Mouse (Mus musculus): Measurements from ENCODE around the gene Ap1b1. TPM values are rescaled to one million over a fixed set of nuclear protein-coding genes. Genes with fewer than 3 reads are reported as not detected.
A peak's percentile ranks its signal among the peaks of the same experiment; 100 is the strongest.

Gene Ap1b1
- total RNA-seq, 2 experiments from 2014 or later: 35.8 to 40.5 TPM

DNA sequence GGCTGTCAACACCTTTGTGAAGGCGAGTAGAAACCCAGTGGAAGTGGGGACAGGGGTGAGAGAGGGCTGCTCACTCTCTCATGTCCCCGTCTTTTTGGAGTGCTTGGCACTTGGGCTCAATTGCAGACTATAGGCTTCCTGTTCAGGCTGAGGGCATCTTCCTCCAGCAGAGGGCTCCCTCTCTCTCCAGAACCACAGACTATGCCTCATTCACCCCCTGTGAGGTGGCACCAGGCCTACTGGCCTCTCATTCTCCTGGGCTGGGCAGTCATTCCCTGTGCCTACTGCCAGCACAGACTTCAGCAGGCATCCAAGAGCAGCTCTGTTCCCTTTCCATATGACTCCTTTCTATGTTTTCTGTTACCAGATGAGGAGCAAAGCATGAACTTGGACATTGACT is 29.1 kb downstream of the Ap1b1 start:
- H3K4me3 ChIP-seq: no peak overlapping the region
- TF ChIP-seq CTCF (IDR thresholded peaks at IDR 0.05): peak; percentile 90
- peak; percentile 90 for DNase-seq
- intact Hi-C loops (cut with DNase I): loop anchor here (1.0 kb wide), 1 partner anchor 50 kb away; the partner anchor contains the start of gene Gas2l1
- H3K27ac ChIP-seq: no peak overlapping the region

DNA sequence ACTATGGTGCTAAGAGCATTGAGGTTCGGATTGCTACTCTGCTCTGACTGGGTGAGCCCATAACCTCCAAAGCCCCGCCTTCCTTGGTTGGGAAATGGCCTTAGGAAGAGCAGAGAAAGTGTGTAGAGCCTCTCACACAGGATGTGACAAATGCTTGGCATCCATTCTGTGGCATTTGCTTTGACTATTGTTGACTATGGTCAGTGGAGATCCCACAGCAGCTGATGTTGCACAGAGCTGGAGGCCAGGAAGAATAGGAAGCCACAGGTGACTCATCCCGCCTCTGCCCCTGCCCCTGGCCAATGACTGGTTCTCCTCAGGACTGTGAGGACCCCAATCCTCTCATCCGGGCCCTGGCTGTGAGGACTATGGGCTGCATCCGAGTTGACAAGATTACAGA is 29.7 kb downstream of the Ap1b1 start:
- no peak for TF ChIP-seq CTCF (IDR thresholded peaks at IDR 0.05)
- H3K27ac ChIP-seq: no peak overlapping the region
- H3K4me3 ChIP-seq: no peak overlapping the region
- intact Hi-C loops (cut with DNase I): no loop called here
- no peak for DNase-seq

DNA sequence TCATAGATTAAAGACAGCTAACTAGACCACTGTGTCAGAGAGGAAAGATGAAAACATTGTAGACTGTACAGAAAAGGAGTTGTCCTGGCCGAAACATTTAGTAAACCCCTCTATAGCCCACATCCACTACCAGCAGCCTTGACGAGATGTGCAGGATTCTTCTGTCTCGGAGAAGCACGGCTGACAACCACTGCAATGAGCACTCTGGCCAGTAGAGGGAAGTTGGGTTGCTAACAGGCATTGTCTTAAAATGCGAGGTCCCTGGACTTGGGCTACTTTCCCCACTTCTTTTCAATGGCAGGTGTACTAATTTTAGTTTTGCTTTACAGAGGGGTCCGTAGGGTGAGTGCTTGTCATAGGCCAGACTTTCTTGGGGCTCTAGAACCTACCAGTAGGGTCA is 30.9 kb downstream of the Ap1b1 start:
- intact Hi-C loops (cut with DNase I): no loop called here
- H3K4me3 ChIP-seq: no peak overlapping the region
- DNase-seq: no peak
- H3K27ac ChIP-seq: no peak overlapping the region
- peak; percentile 20; the same call in 1 of the 2 replicates for TF ChIP-seq CTCF (IDR thresholded peaks at IDR 0.05)

DNA sequence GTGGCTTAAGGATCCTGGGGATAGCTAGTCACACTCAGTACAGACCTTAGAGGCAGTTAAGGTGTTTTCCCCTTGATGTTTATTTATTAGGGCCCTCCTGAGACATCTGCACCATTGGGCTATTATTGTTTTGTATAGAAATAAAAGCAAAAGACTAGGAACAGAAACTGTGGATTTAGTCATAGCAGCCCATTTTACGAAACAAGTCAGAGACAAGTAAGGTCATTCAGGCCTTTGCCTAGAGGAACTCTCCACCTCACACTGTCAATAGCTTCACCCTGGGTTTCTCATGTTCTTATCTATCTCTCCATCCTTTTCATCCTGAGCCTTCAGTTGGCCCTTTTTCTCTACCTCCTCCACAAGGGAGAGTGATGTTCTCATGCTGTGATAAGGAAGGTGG is 38.5 kb downstream of the Ap1b1 start:
- intact Hi-C loops (cut with DNase I): no loop called here
- DNase-seq: no peak
- Histone ChIP-seq H3K27ac (no peak overlapping the region), H3K4me3 (no peak overlapping the region)
- no peak for TF ChIP-seq CTCF (IDR thresholded peaks at IDR 0.05)

DNA sequence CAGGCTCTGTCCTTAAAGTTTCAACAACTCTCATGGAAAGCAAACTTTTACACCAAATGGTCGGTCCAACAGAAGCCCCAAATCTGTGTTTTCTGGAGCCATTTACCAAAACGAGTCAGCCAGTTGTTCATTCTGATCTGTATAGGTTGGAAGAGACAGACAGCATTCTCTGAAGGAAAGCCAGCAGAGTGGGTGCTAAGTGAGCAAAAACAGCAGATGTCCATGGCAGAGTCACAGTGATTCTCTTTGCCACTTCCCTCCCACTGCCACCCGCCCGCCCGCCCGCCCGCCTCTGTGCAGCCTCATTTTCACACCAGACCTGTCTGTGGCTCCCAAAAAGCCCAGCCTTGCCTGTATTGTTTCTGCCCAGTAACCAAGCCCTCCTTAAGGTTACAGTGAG is 41.6 kb downstream of the Ap1b1 start:
- Histone ChIP-seq H3K4me3 (no peak overlapping the region), H3K27ac (no peak overlapping the region)
- no peak for TF ChIP-seq CTCF (IDR thresholded peaks at IDR 0.05)
- intact Hi-C loops (cut with DNase I): no loop called here
- no peak for DNase-seq

DNA sequence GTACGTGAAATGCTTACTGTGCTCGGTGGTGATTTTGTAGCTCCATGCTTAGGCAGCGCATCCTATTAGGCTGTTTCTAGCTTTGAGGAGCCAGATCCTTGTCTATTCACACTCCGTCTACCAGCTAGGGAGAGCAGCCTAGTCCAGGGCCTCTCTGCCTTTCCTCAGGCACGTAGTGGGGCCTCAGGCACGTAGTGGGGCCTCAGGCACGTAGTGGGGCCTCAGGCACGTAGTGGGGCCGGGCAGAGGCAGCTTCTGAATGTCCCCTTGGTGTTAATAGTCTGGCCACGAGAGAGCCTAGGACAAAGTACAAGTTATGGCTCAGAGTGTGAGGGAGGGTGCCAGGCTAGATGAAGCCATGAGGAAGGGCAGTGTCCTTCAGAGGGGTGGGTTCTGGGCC is 46.1 kb downstream of the Ap1b1 start:
- intact Hi-C loops (cut with DNase I): no loop called here
- no peak overlapping the region for H3K4me3 ChIP-seq
- no peak for TF ChIP-seq CTCF (IDR thresholded peaks at IDR 0.05)

DNA sequence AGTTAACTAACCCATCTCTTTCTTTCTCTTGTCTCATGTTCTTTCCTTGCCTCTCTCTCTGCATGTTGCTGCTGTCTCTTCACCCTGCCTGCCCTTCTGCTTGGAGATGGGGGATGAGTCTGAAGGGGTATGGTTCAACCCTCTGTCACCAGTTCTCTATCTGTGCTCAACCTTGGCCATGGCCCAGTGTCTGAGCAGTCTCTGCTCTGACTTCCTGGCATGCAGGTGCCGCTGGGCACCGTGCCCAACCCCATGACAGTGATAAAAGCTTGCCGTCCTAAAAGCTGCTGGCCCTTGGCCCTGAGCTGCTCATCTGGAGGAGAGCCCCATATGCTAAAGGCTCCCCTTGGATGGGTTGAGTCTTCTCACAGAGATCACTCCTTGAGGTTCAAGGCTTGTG is 46.5 kb downstream of the Ap1b1 start:
- peak; percentile 80 for DNase-seq
- no peak for TF ChIP-seq CTCF (IDR thresholded peaks at IDR 0.05)
- Histone ChIP-seq H3K27ac (no peak overlapping the region), H3K4me3 (no peak overlapping the region)
- intact Hi-C loops (cut with DNase I): no loop called here

More for the DNA sequence above, 46.1 kb downstream of the Ap1b1 start:
- no peak overlapping the region for H3K27ac ChIP-seq
- no peak for DNase-seq

DNA sequence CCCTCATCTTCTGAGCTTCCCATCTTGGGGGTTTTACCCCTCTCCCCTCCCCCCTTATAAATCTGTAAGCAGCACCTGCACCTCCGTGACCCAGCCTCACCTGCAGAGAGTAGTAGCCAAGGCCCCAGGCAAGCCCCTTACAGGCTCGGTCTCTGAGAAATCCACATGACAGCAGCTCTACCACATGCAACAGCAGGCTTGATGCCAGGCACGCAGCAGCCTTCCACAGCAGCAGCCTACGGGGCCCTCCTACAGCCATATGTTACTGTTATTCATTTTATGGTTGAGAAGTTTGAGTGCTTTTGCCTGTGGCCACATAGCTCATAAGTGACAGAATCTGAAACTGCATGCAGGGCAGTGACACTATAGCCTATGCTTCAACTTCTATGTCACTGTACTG is 48.8 kb downstream of the Ap1b1 start:
- no peak overlapping the region for H3K27ac ChIP-seq
- TF ChIP-seq CTCF (IDR thresholded peaks at IDR 0.05): no peak
- intact Hi-C loops (cut with DNase I): no loop called here
- H3K4me3 ChIP-seq: no peak overlapping the region
- no peak for DNase-seq

DNA sequence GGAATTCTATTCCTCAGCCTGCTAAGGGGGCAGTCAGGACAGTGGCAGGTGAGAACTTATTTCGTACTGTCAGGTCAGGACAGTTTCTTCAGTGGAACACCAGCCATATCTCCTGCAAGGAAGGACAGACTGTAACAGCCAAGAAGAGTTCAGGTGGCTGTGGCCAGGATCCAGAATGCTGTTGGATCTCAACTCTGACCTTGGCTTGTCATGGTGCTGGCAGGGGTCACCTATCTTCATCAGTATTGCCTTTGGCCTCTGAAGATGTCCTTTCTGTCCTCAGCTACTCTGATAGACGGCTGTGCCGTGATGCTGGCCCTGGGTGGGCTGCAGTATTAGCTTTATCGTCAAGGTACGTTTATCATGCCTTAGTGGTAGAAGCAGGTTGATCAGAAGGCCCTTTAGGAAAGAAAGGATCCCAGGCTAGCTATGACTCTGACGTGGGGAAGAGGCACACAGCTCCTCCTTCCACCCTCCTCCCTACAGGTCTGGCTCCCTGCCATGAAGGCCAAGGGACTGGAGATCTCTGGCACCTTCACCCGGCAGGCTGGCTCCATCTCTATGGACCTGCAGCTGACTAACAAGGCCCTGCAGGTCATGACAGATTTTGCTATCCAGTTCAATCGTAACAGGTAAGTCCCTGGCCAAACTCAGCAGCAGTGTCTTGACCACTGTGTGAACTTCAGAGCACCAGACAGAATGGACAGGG is 50.7 kb downstream of the Ap1b1 start:
- no peak for TF ChIP-seq CTCF (IDR thresholded peaks at IDR 0.05)
- intact Hi-C loops (cut with DNase I): no loop called here
- no peak overlapping the region for H3K4me3 ChIP-seq
- peak; percentile 85 for DNase-seq
- no peak overlapping the region for H3K27ac ChIP-seq

DNA sequence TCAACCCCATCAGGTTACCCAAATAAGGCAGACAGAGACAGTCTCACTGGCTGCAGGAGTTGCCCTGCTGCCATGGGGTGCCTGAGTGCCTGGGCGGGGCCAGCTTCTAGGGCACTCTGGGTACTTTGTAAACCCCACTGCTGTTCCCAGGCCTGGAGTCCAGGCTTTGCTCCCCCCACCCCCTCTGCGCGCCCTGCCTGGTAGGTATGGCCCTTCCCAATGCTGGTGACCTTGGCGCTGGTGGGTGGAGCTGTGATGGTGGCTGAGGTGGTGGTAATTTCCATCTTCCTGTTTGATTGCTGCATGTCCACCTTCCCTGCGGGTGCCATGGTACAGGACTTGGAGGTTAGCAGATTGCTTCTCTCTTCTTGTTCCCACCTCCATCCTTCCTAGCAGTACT is 54.0 kb downstream of the Ap1b1 start:
- TF ChIP-seq CTCF (IDR thresholded peaks at IDR 0.05): no peak
- Histone ChIP-seq H3K27ac (no peak overlapping the region), H3K4me3 (no peak overlapping the region)
- DNase-seq: no peak
- intact Hi-C loops (cut with DNase I): loop anchor here (2.0 kb wide), 1 partner anchor 20 kb away; no protein-coding TSS in a partner anchor

DNA sequence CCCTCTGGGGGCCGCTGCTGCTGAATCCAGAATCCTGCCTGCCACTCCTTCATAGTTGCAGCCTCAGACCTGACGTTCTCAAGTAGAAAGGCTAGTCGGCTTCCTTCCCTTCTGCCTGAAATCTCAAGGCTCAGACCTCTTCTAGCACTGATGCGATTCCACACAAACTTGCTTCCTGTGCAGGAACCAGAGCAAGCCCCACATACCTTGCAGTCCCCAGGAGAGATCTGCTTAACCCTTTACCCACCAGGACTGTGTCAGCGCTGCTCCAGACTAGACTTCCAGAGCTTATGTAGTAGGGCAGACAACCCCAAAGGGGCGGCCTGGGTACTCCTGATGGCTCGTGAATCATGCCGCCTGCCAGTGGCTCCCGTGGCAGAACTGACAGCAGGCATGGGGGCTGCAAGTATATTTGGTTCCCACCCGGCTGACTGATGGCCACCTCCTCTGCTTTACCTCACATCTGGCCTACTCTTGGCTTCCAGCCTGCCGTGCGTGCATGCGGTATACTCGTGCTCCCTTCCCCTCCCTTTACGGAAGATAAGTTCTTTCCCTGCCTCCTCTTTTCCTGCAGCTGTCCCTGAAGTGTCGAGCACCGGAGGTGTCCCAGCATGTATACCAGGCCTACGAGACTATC is 54.6 kb downstream of the Ap1b1 start:
- no peak overlapping the region for H3K27ac ChIP-seq
- TF ChIP-seq CTCF (IDR thresholded peaks at IDR 0.05): no peak
- intact Hi-C loops (cut with DNase I): loop anchor here (2.0 kb wide), 1 partner anchor 20 kb away; no protein-coding TSS in a partner anchor
- no peak for DNase-seq
- H3K4me3 ChIP-seq: no peak overlapping the region

DNA sequence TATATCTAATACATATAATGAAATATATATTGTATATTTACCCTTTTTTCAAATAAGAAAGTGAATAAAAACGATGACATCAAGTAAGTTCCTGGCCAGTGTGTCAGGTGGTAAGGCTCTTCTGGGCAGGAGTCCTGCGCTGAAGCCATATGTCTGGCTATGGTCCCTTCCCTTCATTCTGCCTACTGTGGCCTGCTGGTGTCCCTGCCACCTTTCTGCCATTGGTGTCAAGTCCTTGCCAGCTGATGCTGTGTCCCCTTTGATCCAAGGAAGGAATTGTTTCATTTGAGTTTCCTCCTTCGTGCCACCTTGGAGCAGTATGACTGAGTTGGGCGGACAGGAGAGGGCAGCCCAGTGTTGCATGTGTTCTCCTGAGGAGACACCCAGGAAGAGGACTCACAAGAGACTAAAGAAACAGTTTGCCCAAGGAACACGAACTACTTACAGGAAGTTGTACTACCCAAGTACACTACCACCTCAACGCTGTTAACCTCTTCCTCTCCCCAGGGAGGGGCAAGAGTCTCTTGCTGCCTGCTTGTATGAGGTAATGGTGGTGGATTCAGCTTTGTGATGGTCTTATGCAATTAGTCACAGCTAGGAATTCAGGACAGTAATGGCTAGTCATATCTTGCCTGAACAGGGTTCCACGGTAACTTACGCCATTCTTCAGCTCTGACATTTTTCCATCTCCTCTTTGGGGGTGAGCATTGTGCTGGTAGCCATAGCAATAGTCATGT is 56.2 kb downstream of the Ap1b1 start:
- TF ChIP-seq CTCF (IDR thresholded peaks at IDR 0.05): no peak
- no peak for DNase-seq
- intact Hi-C loops (cut with DNase I): no loop called here
- Histone ChIP-seq H3K4me3 (no peak overlapping the region), H3K27ac (no peak overlapping the region)

DNA sequence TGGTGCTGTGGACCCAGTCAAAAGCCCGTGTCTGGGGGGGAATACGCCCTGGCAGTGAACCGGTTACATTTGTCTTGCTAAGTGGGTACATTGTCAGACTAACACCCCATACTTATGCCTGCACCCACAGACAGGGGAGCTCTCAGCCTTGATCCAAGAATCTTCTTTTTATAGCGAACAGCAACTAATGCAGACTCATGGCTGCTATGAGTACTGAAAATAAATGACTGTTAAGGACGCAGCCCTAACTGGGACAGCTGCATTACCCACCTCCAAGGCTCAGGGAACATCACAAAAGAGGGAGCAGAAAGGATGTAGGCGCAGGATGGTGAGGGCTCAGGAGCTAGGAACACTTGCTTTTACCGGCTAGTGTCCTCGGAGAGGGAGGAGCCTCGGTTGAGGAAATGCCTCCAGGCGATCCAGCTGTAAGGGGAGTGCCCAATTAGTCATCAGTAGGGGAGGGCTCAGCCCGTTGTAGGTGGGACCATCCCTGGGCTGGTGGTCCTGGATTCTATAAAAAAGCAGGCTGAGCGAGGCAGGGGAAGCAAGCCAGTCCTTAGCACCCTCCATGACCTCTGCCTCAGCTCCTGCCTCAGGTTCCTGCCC is 59.8 kb downstream of the Ap1b1 start:
- no peak for TF ChIP-seq CTCF (IDR thresholded peaks at IDR 0.05)
- intact Hi-C loops (cut with DNase I): no loop called here

More for the DNA sequence above, 59.8 kb downstream of the Ap1b1 start:
- Histone ChIP-seq H3K27ac (no peak overlapping the region), H3K4me3 (no peak overlapping the region)
- no peak for DNase-seq

Measured in gastrocnemius, adult 2 months (tissue).